Mouse (Mus musculus): ENCODE data around the gene Ppp1r15b. TPM values are rescaled to one million over a fixed set of nuclear protein-coding genes. Genes with fewer than 3 reads are reported as not detected.

Ppp1r15b gene
- polyA plus RNA-seq, 1 experiment from 2014 or later, result 35.8 TPM

GRCm38 (mm10) chr1:133181072-133182015, 50.4 kb downstream of the Ppp1r15b start:
- 0 out of 2 replicates have a peak, but pooled peaks have one; percentile 26 for ATAC-seq (ENCODE audit: low read depth)
- no peak overlapping the region for H3K9ac ChIP-seq
- no peak for DNase-seq
- H3K4me2 ChIP-seq, result peak overlapping the region; percentile 55
- peak overlapping the region; percentile 34 for H3K4me3 ChIP-seq (replicated peaks)
- peaks cover 16% of the 10 kb centered on the region for H3K4me1 ChIP-seq (replicated peaks)
- WGBS (ENCODE audit: insufficient replicate concordance), result 2% methylated on average over 31 of the region's 31 CpGs
- H3K27ac ChIP-seq, result no peak overlapping the region
- peaks cover 54% of the 10 kb centered on the region for H3K27me3 ChIP-seq
- H3K36me3 ChIP-seq, result no peaks in the 10 kb centered on the region
- H3K9me3 ChIP-seq (replicated peaks), result no peaks in the 10 kb centered on the region

- no peaks in the 10 kb centered on the region for H3K9me3 ChIP-seq (replicated peaks)
- peak overlapping the region; percentile 55 for H3K4me2 ChIP-seq
- no peak for ATAC-seq (ENCODE audit: low read depth)
These were observed 51.2 kb downstream of the Ppp1r15b start for GRCm38 (mm10) chr1:133182016-133182705.

GRCm38 (mm10) chr1:133182706-133183095, 51.8 kb downstream of the Ppp1r15b start:
- 3% methylated on average over 16 of the region's 16 CpGs for WGBS (ENCODE audit: insufficient replicate concordance)

More at GRCm38 (mm10) chr1:133182016-133182705, 51.2 kb downstream of the Ppp1r15b start:
- no peaks in the 10 kb centered on the region for H3K36me3 ChIP-seq
- DNase-seq, result no peak
- H3K4me3 ChIP-seq (replicated peaks), result peak overlapping the region; percentile 37
- no peak overlapping the region for H3K9ac ChIP-seq
- WGBS (ENCODE audit: insufficient replicate concordance), result 3% methylated on average over 25 of the region's 25 CpGs
- H3K27me3 ChIP-seq, result peaks cover 54% of the 10 kb centered on the region
- peaks cover 16% of the 10 kb centered on the region for H3K4me1 ChIP-seq (replicated peaks)
- no peak overlapping the region for H3K27ac ChIP-seq

DNA sequence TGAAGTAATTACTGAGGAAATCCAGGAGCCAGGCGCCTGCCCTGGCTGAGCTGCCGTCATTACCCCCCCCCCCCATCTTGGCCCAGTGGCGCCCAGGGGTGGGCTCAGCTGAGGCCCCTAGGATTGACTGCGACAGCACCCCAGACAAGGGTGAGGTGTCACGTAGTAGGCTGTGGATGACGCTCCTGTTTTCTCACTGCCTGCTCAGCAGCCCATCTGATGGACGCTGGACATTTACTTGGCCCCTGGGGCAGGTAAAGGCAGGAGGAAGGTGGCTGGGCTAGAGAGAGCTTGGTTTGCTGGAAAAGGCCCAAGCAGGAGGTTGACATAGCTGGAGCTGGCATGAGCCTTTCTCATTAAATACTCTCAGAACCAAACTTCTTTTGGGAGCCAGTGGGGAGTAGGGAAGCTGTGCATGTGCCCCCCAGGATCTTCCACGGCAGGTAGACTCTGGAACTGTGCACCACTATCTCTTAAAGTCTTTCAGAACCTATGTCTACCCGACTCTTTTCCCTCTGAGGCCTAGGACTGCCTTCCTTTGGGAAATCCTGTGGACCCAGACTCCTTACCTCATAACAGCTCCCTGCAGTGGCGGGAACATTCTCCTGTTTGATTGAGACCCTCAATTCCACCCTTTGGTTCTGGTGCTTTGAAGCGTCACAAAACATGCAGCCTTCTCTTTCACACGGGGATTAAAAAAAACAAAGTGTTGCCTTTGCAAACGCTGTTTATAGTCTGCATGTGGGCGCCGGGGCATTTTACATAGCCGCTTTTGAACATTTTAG, 52.4 kb downstream of the Ppp1r15b start:
- WGBS (ENCODE audit: insufficient replicate concordance), result 41% methylated on average over 16 of the region's 16 CpGs

More at GRCm38 (mm10) chr1:133182706-133183095, 51.8 kb downstream of the Ppp1r15b start:
- no peak for ATAC-seq (ENCODE audit: low read depth)
- DNase-seq, result no peak
- Histone ChIP-seq H3K27me3 (peaks cover 54% of the 10 kb centered on the region), H3K4me3 (replicated peaks) (peak overlapping the region; percentile 37), H3K27ac (no peak overlapping the region), H3K9me3 (replicated peaks) (no peaks in the 10 kb centered on the region), H3K9ac (no peak overlapping the region), H3K4me1 (replicated peaks) (peaks cover 14% of the 10 kb centered on the region), H3K4me2 (peak overlapping the region; percentile 55), H3K36me3 (no peaks in the 10 kb centered on the region)

GRCm38 (mm10) chr1:133187948-133188680, 57.2 kb downstream of the Ppp1r15b start:
- H3K36me3 ChIP-seq, result no peaks in the 10 kb centered on the region
- no peaks in the 10 kb centered on the region for H3K9me3 ChIP-seq (replicated peaks)
- WGBS (ENCODE audit: insufficient replicate concordance), result 26% methylated on average over 4 of the region's 4 CpGs
- H3K27ac ChIP-seq, result no peak overlapping the region
- no peak overlapping the region for H3K9ac ChIP-seq
- ATAC-seq (ENCODE audit: low read depth), result no peak
- no peaks in the 10 kb centered on the region for H3K4me1 ChIP-seq (replicated peaks)
- DNase-seq, result no peak
- H3K27me3 ChIP-seq, result peaks cover 11% of the 10 kb centered on the region
- no peak overlapping the region for H3K4me2 ChIP-seq
- H3K4me3 ChIP-seq (replicated peaks), result no peak overlapping the region

More for the DNA sequence above, 52.4 kb downstream of the Ppp1r15b start:
- no peaks in the 10 kb centered on the region for H3K9me3 ChIP-seq (replicated peaks)
- no peak overlapping the region for H3K9ac ChIP-seq
- ATAC-seq (ENCODE audit: low read depth) (no peak), DNase-seq (no peak)
- peaks cover 10% of the 10 kb centered on the region for H3K4me1 ChIP-seq (replicated peaks)
- H3K36me3 ChIP-seq, result no peaks in the 10 kb centered on the region
- no peak overlapping the region for H3K4me3 ChIP-seq (replicated peaks)
- H3K27ac ChIP-seq, result no peak overlapping the region
- no peak overlapping the region for H3K4me2 ChIP-seq
- peaks cover 53% of the 10 kb centered on the region for H3K27me3 ChIP-seq

DNA sequence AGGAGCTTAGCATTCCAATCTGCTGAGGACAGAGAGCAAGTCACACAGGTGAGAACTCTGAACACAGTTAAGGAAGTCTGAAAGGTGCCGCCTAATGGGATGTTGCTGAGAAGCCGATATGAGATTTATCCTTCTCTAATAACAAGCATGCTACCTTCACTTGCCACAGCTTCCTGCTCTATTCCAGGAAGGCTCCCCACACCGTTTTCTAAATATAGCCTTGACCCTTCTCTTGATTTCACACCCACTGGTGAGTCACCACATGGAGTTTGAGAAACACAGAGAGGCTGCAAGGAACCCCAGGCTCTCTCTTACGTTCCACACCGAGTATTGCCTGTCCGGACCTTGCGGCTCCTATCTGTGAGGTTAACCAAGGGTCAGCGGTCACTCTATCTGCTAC, 57.8 kb downstream of the Ppp1r15b start:
- WGBS (ENCODE audit: insufficient replicate concordance), result 67% methylated on average over 8 of the region's 8 CpGs
- DNase-seq, result no peak
- H3K9ac ChIP-seq, result no peak overlapping the region
- H3K4me2 ChIP-seq, result no peak overlapping the region
- H3K4me3 ChIP-seq (replicated peaks), result no peak overlapping the region
- H3K27ac ChIP-seq, result no peak overlapping the region
- no peaks in the 10 kb centered on the region for H3K4me1 ChIP-seq (replicated peaks)
- H3K27me3 ChIP-seq, result peaks cover 5% of the 10 kb centered on the region
- ATAC-seq (ENCODE audit: low read depth), result no peak
- no peaks in the 10 kb centered on the region for H3K36me3 ChIP-seq
- H3K9me3 ChIP-seq (replicated peaks), result no peaks in the 10 kb centered on the region

Other genes with a start within 250 kb of the Ppp1r15b start
- 16.6 and 16.8 TPM in 2 replicates for gene Mdm4, start 100.6 kb upstream of the Ppp1r15b start, polyA plus RNA-seq (2015; fragmentation: Nextera tagmentation; extraction: Ambion mirVana)
- gene Pik3c2b, start 85.5 kb upstream of the Ppp1r15b start, polyA plus RNA-seq (2015; fragmentation: Nextera tagmentation; extraction: Ambion mirVana), result 0.82 and 1.2 TPM in 2 replicates
- 1.9 TPM in 2 replicates for gene Plekha6, start 33.1 kb downstream of the Ppp1r15b start, polyA plus RNA-seq (2015; fragmentation: Nextera tagmentation; extraction: Ambion mirVana)
- 6.1 and 8.2 TPM in 2 replicates for gene Golt1a, start 178.7 kb downstream of the Ppp1r15b start, polyA plus RNA-seq (2015; fragmentation: Nextera tagmentation; extraction: Ambion mirVana)
- gene Kiss1, start 190.7 kb downstream of the Ppp1r15b start, polyA plus RNA-seq (2015; fragmentation: Nextera tagmentation; extraction: Ambion mirVana), result not detected in 2 replicates
- 0.47 and 0.61 TPM in 2 replicates for gene Ren1, start 219.4 kb downstream of the Ppp1r15b start, polyA plus RNA-seq (2015; fragmentation: Nextera tagmentation; extraction: Ambion mirVana)
- 4.3 and 4.8 TPM in 2 replicates for gene Etnk2, start 232.4 kb downstream of the Ppp1r15b start, polyA plus RNA-seq (2015; fragmentation: Nextera tagmentation; extraction: Ambion mirVana)